Mouse (Mus musculus): ENCODE data around the gene Bag6. TPM values are rescaled to one million over a fixed set of nuclear protein-coding genes. Genes with fewer than 3 reads are reported as not detected.
"Not testable (repeated sequence)": the region's sequence is repeated elsewhere in the genome, so short reads cannot be mapped to it uniquely, and the experiment has no call there.

The Bag6 gene
- polyA plus RNA-seq, 1 experiment from 2014 or later, result 87.9 TPM

DNA sequence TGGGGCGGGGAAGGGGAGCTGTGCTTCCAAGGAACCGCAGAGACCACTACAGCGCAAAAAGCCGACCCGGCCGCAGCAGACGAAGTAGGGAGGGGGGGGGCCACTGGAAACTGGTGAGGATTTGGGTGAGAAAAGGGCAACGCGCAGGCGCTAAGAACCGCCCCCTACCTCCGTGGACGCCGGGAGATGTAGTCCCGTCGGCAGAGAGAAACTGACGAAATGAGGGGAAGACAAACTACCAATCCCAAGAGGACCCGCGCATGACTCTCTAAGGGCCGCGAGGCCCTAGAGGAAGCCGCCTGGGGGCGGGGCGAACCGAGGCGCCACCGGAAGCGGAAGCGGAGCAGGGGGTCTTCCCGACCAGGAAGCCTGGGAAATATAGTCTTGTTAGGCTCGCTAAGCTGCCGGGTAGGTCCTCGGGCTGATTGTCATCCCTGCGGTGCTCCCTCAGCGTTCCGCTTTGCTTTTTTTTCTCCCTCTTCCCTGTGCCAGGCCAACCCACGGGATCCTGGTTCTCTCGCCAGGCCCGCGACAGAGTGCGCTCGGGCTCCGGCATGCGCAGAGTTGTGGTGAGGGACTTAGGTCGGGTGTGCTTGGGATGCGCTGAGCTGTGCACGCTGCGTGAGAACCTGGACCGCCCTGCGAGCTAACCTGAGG lies 13.7 kb upstream of the Bag6 start, which contains the start of gene Gpank1:
Gene Gpank1, plus strand, starts transcription at position 313 of the 657 bp plus-strand sequence.
- peak within 1 kb of the TSS; percentile 91 for H3K27ac ChIP-seq
- H3K27me3 ChIP-seq, result no peaks in the 10 kb centered on the region
- WGBS, result under 1% methylated on average over 50 of the region's 50 CpGs
- peaks cover 25% of the 10 kb centered on the region for H3K4me1 ChIP-seq
- H3K9ac ChIP-seq, result peak within 1 kb of the TSS; percentile 88
- peaks cover 38% of the 10 kb centered on the region for H3K36me3 ChIP-seq
- peak within 1 kb of the TSS; percentile 97 for H3K4me2 ChIP-seq (replicated peaks)
- H3K9me3 ChIP-seq (replicated peaks), result no peaks in the 10 kb centered on the region
- peak; percentile 94 for ATAC-seq (ENCODE audit: low FRiP score)
- peak within 1 kb of the TSS; percentile 74 for H3K4me3 ChIP-seq

DNA sequence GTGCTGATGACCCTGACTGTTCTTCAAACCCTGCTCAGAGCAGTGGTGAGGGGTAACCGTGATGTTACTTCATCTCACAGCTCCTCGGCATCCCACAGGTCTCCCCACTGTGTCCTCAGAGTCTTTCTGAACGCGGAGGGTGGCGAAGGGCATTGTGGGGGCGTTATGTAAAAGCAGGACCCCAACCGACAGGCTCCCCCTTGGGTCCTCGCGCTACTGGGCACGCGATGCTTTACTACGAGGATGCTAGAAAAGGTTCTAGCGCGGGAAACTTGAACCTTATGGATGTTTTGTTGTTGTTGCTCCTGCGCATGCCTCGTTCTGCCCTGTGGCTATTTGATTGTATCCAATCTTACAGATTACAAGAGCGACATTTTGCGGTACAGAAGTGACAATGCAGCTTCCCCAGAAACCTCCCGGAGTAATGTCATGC lies 13.1 kb upstream of the Bag6 start, which contains the start of gene Csnk2b:
Gene Csnk2b, minus strand, starts transcription at position 183 of the 433 bp plus-strand sequence.
- Histone ChIP-seq H3K4me2 (replicated peaks) (peak within 1 kb of the TSS; percentile 97), H3K4me1 (peaks cover 30% of the 10 kb centered on the region), H3K27me3 (no peaks in the 10 kb centered on the region), H3K9me3 (replicated peaks) (no peaks in the 10 kb centered on the region), H3K4me3 (peak within 1 kb of the TSS; percentile 74), H3K27ac (peak within 1 kb of the TSS; percentile 91), H3K9ac (peak within 1 kb of the TSS; percentile 88), H3K36me3 (peaks cover 34% of the 10 kb centered on the region)
- under 1% methylated on average over 19 of the region's 19 CpGs for WGBS
- ATAC-seq (ENCODE audit: low FRiP score), result peak; percentile 17; the same call in 1 of the 2 replicates

DNA sequence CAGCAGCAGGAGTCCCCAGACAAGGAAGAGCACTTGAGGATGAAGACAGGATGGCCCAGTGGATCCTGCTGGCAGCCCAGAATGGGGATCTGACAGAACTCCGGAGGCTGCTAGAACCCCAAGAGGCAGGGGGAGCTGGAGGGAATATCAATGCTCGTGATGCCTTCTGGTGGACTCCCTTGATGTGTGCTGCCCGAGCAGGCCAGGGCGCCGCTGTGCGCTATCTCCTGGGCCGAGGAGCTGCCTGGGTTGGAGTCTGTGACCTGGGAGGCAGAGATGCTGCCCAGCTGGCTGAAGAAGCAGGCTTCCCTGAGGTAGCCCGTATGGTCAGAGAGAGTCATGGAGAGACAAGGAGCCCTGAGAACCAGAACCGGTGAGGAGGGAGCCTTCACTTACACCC lies 11.7 kb upstream of the Bag6 start:
- not testable (repeated sequence) for H3K9me3 ChIP-seq (replicated peaks); H3K27ac ChIP-seq; H3K27me3 ChIP-seq; H3K4me3 ChIP-seq; H3K9ac ChIP-seq; H3K4me2 ChIP-seq (replicated peaks); ATAC-seq (ENCODE audit: low FRiP score)
- peaks cover 40% of the 10 kb centered on the region for H3K4me1 ChIP-seq
- WGBS, result 92% methylated on average over 9 of the region's 9 CpGs
- peaks cover 27% of the 10 kb centered on the region for H3K36me3 ChIP-seq

DNA sequence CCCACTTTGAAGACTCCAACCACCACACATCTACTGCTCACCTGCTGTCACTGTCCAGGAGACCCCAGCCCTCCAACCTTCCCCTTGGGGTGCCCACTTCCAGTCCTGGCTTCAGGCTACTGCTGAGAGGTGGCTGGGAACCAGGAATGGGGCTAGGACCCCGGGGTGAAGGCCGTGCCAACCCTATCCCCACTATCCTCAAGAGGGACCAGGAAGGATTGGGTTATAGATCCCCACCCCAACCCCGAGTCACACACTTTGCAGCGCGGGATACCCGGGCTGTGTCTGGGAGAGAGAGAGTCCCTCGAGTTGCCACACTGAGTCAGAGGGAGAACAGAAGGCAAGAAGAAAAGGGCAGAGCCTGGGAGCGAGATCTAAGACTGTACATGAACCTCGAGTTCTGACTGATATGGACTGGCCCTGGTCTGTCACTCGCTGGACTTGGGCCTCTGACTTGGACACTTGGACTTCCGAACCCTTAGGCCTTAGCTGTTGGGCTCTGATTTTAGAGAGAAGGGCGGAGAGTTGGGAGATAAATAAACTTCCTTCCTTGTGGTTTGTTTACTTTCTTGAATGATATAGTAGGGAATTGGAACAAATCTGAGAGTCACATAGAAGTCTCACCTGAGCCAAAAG lies 10.6 kb upstream of the Bag6 start:
- Histone ChIP-seq H3K36me3 (peaks cover 22% of the 10 kb centered on the region; the same call in 1 of the 2 replicates), H3K4me1 (peaks cover 47% of the 10 kb centered on the region)
- H3K9ac ChIP-seq; H3K27ac ChIP-seq; H3K27me3 ChIP-seq; H3K4me3 ChIP-seq; ATAC-seq (ENCODE audit: low FRiP score); H3K4me2 ChIP-seq (replicated peaks); H3K9me3 ChIP-seq (replicated peaks): not testable (repeated sequence)
- WGBS, result 90% methylated on average over 12 of the region's 12 CpGs

DNA sequence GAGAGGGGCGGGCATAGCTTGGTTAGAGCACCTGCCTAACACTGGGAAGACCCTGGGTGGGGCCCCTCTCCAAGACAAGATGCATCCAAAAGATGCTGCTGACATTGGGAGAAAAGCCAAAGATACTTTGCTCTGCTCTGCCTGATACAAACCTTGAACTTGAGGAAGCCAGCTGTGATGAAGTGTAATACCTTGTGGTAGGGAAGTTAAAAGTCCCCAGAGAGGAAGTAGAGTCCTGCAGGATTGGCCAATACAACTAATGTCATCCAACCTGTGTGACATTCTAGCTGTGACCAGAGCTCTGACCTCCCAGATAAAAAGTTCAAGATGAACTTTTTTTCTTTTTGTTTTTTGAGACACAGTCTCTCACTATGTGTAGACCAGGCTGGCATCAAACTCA lies 9.9 kb upstream of the Bag6 start:
- no peak overlapping the region for H3K9ac ChIP-seq
- H3K27me3 ChIP-seq, result no peaks in the 10 kb centered on the region
- WGBS, result 95% methylated on average over 1 of the region's 1 CpGs
- no peak overlapping the region for H3K4me3 ChIP-seq
- no peaks in the 10 kb centered on the region for H3K9me3 ChIP-seq (replicated peaks)
- no peak for ATAC-seq (ENCODE audit: low FRiP score)
- no peak overlapping the region for H3K4me2 ChIP-seq (replicated peaks)
- peaks cover 22% of the 10 kb centered on the region; the same call in 1 of the 2 replicates for H3K36me3 ChIP-seq
- H3K27ac ChIP-seq, result no peak overlapping the region
- H3K4me1 ChIP-seq, result peaks cover 42% of the 10 kb centered on the region

DNA sequence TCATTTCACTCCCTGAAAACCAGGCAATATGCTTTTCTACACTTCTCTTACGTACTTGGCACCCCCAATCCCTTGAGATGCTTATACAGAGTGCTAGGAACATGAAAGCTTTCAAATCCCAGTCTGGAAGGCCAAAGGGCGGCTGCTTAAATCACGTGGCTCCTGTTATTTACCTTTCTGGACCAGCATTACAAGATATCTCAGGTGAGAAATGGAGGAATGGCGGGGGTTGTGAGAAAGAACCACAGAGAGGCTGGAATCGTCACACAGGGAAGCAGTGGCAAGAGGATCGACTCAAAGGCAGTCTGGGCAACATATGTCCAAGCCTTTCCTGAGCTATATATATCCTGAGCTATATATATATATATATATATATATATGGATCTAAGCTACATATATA lies 9.4 kb upstream of the Bag6 start:
- Histone ChIP-seq H3K27me3 (no peaks in the 10 kb centered on the region), H3K4me1 (peaks cover 37% of the 10 kb centered on the region), H3K9ac (peak overlapping the region; percentile 81; the same call in 1 of the 2 replicates), H3K27ac (no peak overlapping the region), H3K36me3 (peaks cover 22% of the 10 kb centered on the region; the same call in 1 of the 2 replicates), H3K4me3 (peak overlapping the region; percentile 56), H3K9me3 (replicated peaks) (no peaks in the 10 kb centered on the region), H3K4me2 (replicated peaks) (peak overlapping the region; percentile 62)
- ATAC-seq (ENCODE audit: low FRiP score), result no peak
- WGBS, result 32% methylated on average over 6 of the region's 6 CpGs

DNA sequence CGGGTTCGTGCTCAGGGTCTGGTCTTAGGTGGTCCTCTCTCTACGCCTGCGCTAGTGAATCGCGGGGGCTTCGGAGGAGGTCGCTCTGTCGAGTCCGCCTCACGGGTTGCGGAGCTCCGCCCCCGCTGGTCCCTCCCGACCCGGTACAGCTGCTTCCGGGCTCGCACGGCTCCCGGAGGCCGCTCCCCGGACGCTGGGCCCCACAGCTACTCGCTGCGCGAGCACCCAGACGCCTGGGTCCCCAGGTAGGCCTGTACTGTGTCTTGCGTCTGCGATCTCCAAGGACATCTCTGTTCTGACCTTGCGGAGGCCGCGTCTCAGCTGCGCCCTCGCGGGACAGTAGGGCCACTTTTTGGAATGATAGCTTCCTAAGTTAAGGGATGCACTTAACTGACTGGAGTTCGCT lies 8.8 kb upstream of the Bag6 start, which contains the start of gene D17H6S53E:
Gene D17H6S53E, plus strand, starts transcription at position 168 of the 406 bp plus-strand sequence.
- H3K4me2 ChIP-seq (replicated peaks), result peak within 1 kb of the TSS; percentile 62
- no peaks in the 10 kb centered on the region for H3K27me3 ChIP-seq
- H3K27ac ChIP-seq, result peak within 1 kb of the TSS; percentile 49
- ATAC-seq (ENCODE audit: low FRiP score), result peak; percentile 39; the same call in 1 of the 2 replicates
- under 1% methylated on average over 36 of the region's 36 CpGs for WGBS
- no peaks in the 10 kb centered on the region for H3K9me3 ChIP-seq (replicated peaks)
- H3K4me3 ChIP-seq, result peak within 1 kb of the TSS; percentile 56
- H3K4me1 ChIP-seq, result peaks cover 36% of the 10 kb centered on the region
- peak within 1 kb of the TSS; percentile 81 for H3K9ac ChIP-seq
- H3K36me3 ChIP-seq, result peaks cover 22% of the 10 kb centered on the region; the same call in 1 of the 2 replicates

DNA sequence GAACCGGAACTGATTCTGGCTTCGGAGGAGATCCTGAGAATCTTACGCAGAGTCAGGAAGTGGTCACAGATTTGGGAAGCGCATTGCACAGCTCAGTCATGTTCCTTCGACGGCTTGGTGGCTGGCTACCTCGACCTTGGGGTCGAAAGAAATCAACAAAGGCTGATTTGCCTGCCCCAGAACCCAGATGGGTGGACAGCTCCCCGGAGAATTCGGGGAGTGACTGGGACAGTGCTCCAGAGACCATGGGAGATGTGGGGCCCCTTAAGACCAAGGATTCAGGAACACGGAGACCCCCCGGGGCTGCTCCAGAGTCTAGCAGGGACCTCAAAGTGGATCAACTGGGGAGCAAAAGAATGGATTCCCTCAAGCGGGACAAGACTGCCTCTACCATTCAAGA lies 8.0 kb upstream of the Bag6 start:
- Histone ChIP-seq H3K27me3 (no peaks in the 10 kb centered on the region), H3K27ac (no peak overlapping the region), H3K36me3 (peaks cover 22% of the 10 kb centered on the region; the same call in 1 of the 2 replicates), H3K4me3 (peak overlapping the region; percentile 56), H3K4me1 (peaks cover 36% of the 10 kb centered on the region), H3K9ac (peak overlapping the region; percentile 81; the same call in 1 of the 2 replicates), H3K9me3 (replicated peaks) (no peaks in the 10 kb centered on the region), H3K4me2 (replicated peaks) (peak overlapping the region; percentile 62)
- ATAC-seq (ENCODE audit: low FRiP score), result no peak
- WGBS, result 71% methylated on average over 13 of the region's 13 CpGs

DNA sequence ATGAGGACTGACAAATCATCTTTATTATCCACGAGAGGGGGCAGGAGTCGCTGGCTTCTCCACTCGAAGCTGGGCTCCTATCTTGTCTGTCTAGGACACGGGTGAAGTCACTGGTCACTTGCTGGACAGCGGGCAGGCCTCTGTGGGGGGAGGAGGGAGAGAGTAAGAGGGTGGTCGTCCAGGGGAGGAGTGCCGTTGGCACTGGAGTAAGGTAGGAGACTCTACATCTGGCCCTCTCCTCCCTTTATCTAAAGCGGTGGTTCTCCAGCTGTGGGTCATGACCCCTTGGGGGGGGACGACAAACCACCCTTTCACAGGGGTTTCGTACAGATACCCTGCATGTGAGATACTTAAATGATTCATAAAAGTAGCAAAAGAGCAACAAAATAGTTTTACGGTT lies 6.0 kb upstream of the Bag6 start:
- WGBS, result 64% methylated on average over 11 of the region's 11 CpGs
- ATAC-seq (ENCODE audit: low FRiP score), result no peak
- Histone ChIP-seq H3K36me3 (peaks cover 17% of the 10 kb centered on the region; the same call in 1 of the 2 replicates), H3K4me1 (peaks cover 29% of the 10 kb centered on the region), H3K4me3 (no peak overlapping the region), H3K9me3 (replicated peaks) (no peaks in the 10 kb centered on the region), H3K9ac (peak overlapping the region; percentile 8; the same call in 1 of the 2 replicates), H3K27me3 (no peaks in the 10 kb centered on the region), H3K4me2 (replicated peaks) (no peak overlapping the region), H3K27ac (no peak overlapping the region)

DNA sequence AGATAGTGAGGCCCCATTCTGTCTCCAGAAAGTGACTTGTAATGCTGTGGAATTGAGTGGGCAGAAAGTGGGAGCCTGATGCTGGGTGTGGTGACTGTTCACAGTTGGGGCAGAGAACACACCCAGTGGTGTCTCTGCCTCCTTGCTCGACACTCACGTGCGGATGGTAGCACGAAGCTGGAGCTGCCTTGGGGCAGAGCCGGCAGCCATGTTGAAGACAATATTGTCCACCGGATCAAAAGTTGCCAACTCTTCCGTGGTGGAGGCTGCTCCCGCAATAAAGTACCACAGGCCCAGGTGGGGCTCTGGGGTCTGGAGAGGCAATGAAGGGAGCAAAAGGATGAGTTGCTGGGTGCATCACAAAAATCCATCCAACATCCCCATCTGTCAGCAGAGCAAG lies 3.9 kb upstream of the Bag6 start:
- no peak overlapping the region for H3K4me3 ChIP-seq
- no peak overlapping the region for H3K27ac ChIP-seq
- no peaks in the 10 kb centered on the region for H3K9me3 ChIP-seq (replicated peaks)
- H3K27me3 ChIP-seq, result no peaks in the 10 kb centered on the region
- H3K36me3 ChIP-seq, result peaks cover 8% of the 10 kb centered on the region; the same call in 1 of the 2 replicates
- no peak overlapping the region for H3K9ac ChIP-seq
- ATAC-seq (ENCODE audit: low FRiP score), result no peak
- H3K4me1 ChIP-seq, result peaks cover 22% of the 10 kb centered on the region
- WGBS, result 90% methylated on average over 8 of the region's 8 CpGs
- no peak overlapping the region for H3K4me2 ChIP-seq (replicated peaks)

DNA sequence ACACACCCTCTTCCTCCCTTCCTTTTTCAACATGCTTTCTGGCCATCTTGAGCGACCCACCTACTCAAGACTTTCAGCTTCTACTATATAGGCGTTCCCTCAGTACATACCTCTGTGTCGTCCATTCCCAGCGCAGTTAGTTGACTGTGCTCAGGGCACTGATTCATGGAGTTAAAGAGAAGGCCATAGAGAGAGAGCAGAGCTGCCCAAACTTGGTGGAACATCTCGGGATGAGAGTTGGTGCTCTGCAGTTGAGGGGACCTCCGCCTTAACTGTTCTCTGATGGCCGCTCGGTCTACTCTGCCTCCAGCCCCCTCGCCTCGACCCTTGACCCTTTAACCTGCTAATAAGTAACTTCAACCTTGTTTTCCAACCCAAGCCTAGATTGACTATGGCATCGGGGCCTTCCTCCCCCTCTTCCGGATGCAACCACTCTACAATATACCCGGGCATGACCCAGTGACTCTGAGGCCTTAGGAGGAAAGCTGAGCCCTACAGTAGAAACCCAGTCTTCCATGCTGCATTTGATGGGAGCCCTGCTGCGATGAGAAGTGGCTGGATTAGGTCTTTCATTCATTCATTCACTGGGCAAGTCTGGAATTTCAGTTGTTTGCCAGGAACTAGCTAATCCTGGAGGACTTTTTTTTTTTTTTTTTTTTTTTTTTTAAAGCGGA lies 3.3 kb upstream of the Bag6 start, which contains the start of gene Apom:
Gene Apom, minus strand, starts transcription at position 551 of the 674 bp plus-strand sequence.
- no peak within 1 kb of the TSS for H3K9ac ChIP-seq

DNA sequence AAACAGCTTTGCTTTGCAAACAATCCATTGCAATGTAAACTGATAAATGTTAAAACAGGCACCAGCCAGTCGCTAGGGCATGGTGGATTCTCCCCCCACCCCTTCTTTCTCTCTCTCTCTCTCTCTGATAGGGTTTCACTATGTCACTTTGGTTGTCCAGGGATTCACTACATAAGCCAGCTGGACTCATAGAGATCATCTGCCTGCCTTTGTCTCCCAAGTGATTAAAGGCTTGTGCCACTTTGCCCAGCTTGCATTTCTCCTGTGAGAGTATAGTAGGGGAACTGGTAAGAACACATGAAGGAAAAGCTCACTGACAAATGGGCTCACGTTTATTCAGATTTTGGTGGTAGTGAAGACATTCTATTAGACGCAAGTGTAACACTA lies 2.8 kb upstream of the Bag6 start:
- no peak for ATAC-seq (ENCODE audit: low FRiP score)

More for the DNA sequence above, 3.3 kb upstream of the Bag6 start, which contains the start of gene Apom:
- Histone ChIP-seq H3K4me3 (no peak within 1 kb of the TSS), H3K4me1 (peaks cover 24% of the 10 kb centered on the region), H3K27ac (no peak within 1 kb of the TSS), H3K9me3 (replicated peaks) (no peaks in the 10 kb centered on the region), H3K4me2 (replicated peaks) (no peak within 1 kb of the TSS), H3K36me3 (peaks cover 8% of the 10 kb centered on the region; the same call in 1 of the 2 replicates), H3K27me3 (no peaks in the 10 kb centered on the region)
- no peak for ATAC-seq (ENCODE audit: low FRiP score)
- WGBS, result 82% methylated on average over 15 of the region's 15 CpGs

More for the DNA sequence above, 2.8 kb upstream of the Bag6 start:
- H3K27ac ChIP-seq, result no peak overlapping the region
- no peaks in the 10 kb centered on the region for H3K27me3 ChIP-seq
- WGBS, result 84% methylated on average over 3 of the region's 3 CpGs
- H3K4me3 ChIP-seq, result no peak overlapping the region
- peaks cover 8% of the 10 kb centered on the region; the same call in 1 of the 2 replicates for H3K36me3 ChIP-seq
- no peak overlapping the region for H3K4me2 ChIP-seq (replicated peaks)
- peaks cover 24% of the 10 kb centered on the region for H3K4me1 ChIP-seq
- H3K9me3 ChIP-seq (replicated peaks), result no peaks in the 10 kb centered on the region
- H3K9ac ChIP-seq, result no peak overlapping the region
